Mouse (Mus musculus) skeletal muscle tissue, adult 2 months (tissue): ENCODE measurements around the gene Acot7.
A peak's percentile ranks its signal among the peaks of the same experiment; 100 is the strongest.

Experiments
- DNase-seq: peaks from one replicate; pipeline ENCODE4 v3.0.0-alpha.2; 2012; ENCODE audit warnings: low read depth, low spot score

Acot7 gene

DNA sequence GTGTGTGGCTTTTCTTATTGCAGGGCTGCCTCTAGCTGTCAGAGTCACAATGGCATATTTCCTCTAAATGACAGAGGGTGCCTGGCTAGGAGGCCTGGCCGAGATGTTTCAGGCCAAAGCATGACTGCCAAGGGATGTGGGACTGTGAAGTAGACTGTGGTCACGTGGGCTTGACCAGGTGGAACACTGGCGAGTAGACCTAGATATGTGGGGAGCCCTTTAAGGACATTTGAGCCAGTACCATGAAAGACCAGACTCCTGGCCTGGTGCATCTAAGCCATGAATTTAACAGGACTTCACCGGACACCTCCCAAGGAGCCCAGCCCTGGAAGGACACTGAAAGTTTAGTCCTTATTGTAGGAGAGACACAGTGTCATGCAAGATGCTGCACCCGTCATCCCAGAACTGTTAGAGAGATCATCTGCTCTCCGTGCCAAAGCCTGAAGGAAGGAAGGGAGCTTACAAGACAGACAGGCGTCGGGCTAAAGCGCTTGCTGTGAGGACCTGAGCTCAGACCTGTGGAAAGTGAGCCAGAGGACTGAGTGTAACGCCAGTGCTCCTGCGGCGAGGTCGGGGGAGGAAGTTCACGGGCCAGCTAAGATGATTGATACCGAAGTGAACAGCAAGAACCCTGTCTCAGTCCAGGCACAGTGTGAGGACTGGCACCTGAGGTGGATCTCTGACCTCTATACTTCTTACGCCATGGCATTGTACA lies 2.2 kb downstream of the Acot7 start:
- peak; percentile 39 for DNase-seq

DNA sequence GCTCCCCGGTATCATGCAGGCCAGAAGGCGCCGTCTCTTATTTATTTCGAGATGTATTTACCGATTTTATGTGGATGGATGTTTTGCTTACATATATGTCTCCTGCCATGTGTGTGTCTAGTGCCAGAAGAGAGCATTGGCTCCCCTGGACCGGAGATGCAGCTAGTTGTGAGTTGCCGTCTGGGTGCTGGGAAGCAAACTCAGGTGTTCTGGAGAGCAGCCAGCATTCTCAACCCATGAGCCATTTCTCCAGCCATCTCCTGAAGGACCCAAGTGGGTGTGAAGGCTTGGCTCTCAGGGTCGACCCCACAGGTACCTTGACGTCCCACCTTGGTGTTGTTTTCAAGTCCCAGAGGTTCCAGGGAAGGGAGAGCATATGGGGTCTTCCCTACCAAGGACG lies 4.3 kb downstream of the Acot7 start:
- DNase-seq = no peak

DNA sequence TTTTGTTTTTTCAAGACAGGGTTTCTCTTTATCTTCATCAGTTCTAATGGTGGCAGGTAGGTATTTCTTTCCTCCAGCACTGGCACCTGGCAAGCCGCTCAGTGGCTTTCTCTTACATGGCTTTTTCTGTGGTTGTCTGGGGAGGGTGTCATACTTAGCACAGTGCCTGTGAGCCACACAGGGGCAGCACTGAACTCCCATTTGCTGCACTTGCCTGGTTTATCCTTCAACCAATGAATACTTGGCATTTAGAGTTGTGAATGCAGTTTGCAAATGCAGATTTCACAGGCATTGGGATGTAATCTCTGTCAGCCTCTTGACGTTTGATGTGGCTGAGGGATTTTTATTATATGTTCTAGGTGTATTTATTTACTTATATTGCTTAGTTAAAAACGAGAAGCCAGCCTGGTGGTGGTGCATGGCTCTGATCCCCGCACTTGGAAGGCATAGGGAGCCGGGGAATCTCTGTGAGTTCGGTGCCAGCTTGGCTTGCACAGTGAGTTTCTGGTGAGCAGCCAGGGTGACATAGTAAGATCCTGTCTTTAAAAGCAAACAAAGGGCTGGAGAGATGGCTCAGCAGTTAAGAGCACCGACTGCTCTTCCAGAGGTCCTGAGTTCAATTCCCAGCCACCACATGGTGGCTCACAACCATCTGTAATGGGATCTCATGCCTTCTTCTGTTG lies 6.6 kb downstream of the Acot7 start:
- no peak for DNase-seq

DNA sequence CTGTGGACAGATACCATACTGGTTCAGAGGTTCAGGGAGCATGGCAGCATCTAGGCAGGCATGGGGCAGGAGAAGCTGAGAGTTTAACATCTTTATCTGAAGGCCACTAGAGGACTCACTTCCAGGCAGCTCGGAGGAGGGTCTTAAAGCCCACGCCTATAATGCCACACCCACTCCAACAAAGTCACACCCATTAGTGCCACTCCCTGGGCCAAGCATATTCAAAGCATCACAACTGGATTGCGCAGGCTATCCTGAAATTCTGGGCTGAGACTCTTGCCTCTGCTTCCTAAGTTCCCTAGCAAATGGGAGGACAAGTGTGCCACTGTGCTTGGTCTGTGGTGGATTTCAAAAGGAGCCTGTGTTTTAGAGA lies 7.2 kb downstream of the Acot7 start:
- no peak for DNase-seq

DNA sequence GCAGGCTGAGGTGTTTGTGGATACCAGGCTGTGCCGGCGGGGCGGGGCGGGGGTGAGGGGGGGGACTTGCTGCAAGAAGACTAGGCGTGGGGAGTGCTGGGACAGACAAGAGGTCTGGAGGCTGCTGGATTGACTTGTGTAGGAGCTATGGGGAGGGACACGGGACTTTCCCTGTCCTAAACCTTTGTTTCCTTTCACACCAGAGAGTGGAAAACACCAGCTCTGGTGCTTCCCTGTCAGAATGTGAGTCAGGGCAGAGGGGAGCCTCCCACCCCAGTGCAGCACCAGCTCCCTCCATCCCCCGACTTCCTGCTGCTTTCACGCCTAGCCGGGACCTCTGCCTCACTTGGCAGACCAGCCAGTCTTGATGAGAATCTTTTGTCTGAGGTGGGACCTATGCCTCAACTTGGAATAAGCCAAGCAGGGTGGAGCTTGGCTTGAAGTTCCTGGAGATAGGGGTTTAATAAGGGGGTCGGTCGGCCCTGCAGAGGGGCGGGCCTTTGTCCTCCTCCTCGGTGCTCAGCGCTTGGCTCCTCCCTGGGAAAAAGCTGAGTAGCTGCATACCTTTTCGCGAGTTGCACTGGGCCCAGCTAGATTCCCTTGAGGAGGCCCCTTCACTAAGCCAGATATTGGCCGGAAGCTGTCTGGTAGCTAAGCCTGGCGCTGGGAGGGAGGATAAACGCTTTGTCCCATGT lies 7.7 kb downstream of the Acot7 start:
- no peak for DNase-seq

GRCm38 (mm10) chr4:152186205-152187082 lies 8.5 kb downstream of the Acot7 start:
- no peak for DNase-seq

- no peak for DNase-seq
Measured at GRCm38 (mm10) chr4:152187142-152187541, 9.2 kb downstream of the Acot7 start.

GRCm38 (mm10) chr4:152188651-152189050 lies 10.7 kb downstream of the Acot7 start:
- no peak for DNase-seq

DNA sequence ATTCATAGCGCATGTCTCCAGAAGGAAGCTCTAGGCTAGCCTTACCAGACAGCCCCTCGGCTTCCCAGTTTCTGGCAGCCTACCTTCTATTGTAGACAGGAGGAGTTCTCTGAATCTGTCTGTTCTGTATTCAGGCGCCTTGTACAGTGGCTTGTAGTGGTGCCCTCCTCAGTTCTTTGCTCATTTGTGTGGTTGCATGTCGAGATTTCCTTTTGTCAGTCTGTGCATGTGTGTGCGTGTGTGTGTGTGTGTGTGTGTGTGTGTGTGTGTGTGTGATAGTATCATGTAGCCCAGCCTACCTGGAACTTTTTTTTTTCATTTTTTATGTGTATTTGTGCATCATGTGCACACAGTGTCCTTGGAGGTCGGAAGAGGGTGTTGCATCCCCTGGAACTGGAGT lies 11.1 kb downstream of the Acot7 start:
- DNase-seq = no peak

- DNase-seq = no peak
Measured at GRCm38 (mm10) chr4:152189691-152190090, 11.8 kb downstream of the Acot7 start.

DNA sequence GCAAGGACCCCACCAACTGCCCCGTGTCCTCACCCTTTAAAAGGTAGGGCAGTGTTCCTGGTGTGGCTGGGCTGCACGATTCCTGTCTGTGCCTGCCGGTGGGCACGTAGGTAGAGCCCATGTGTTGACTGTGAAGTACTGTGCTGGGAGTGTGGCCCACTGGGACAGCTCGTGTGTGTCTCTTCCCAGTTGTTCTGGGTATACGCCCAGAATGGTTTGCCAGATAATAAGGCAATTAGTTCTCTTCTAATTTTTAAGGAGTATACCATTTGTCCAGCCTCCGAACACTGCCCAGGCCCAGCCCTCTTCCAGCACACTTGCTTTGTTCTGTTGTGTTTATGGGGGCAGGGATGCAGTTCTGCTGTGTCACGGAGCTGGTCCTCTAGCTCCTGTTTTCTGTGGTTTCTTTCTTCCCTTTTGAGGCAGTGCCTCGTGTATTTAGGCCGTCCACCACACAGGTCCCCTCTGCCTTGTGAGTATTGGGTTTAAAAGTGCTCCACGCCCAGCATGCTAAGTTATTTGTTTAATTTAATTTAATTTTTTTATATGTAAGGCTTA lies 12.2 kb downstream of the Acot7 start:
- no peak for DNase-seq

DNA sequence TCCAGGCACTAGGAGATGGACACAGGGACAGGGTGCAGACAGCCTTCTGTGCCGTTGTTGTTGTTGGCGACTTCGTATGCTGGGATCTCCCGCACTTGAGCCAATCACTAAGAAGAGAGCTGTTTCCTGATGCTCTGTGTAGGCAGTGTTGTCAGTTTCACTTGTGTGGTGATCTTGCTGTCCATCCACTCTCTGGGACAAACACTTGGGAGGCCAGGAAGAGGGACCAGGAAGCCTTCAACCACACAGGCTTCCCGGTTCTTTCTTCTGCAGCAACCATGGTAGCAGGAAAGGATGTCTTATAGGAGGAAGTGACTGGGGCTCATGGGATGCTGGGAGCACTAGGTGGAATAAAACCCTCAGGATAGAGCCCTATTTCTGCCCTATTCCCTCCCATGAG lies 12.8 kb downstream of the Acot7 start:
- no peak for DNase-seq

DNA sequence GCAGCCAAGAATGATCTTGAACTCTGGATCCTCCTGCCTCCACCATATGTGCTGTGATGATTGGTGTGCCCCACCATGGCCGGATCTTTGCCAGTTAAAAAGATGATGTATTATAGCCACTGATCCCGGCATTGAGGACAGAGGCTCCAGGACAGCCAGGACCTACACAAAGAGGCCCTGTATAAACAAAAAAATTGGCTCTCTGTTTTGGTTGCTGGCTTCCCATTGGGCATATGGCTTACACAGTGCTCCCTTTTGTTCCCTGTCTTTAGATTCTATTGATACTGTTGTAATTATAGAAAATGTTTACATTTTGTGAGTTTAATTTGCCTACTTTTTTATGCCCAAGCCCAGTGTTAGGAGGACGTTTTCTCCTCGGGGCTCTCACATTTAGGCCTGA lies 14.6 kb downstream of the Acot7 start:
- no peak for DNase-seq

DNA sequence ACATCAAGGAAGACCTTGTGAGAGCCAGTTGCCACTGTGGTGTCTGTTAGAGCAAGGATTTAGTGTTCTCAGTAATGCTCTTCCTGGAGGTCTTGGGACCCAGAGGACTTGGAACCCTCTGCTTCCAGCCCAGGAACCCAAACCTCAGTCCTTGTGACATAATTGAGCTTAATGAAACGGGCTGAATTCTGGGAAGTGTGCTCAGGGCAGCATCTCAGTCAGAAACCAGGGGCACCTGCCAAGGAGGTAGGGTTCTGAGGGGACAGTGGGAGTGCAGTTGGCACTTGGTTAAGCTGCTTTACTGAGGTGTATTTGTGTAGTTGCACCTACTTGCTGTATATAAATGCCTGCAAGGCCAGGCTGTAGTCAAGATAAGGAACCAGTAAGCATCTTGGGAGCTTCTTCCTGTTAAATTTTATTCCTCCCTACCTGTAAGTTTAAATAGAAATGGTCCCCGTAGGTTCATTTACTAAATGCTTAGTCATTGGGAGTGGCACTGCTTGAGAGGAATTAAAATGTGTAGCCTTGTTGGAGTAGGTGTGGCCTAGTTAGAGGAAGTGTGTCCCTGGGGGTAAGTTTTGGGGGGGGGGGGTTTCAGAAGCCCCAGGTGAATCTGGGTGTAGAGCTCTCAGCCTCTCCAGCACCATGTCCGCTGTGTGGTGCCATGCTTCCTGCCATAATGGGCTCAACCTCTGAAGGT lies 16.7 kb downstream of the Acot7 start:
- no peak for DNase-seq

GRCm38 (mm10) chr4:152196276-152196675 lies 18.3 kb downstream of the Acot7 start:
- DNase-seq = no peak

GRCm38 (mm10) chr4:152197545-152197944 lies 19.6 kb downstream of the Acot7 start:
- DNase-seq = no peak

DNA sequence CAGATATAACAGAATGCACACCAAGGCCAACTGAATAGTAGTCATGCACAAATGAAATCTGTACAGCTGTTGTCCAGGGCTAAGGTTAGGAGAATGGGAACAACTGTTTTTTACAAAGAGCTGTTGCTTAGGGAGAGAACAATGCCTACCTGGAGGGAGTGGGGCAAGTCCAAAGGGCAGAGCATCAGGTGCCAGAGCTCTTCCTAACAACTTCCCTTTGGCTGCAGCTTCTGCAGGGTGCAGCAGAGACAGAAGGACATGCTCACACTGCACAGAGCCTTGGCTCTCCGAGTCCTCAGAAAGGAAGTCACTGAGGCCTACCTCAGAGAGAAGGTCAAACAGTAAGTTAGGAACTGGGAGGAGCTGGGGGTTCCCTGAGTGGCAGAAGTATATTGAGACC lies 21.7 kb downstream of the Acot7 start:
- DNase-seq = no peak

DNA sequence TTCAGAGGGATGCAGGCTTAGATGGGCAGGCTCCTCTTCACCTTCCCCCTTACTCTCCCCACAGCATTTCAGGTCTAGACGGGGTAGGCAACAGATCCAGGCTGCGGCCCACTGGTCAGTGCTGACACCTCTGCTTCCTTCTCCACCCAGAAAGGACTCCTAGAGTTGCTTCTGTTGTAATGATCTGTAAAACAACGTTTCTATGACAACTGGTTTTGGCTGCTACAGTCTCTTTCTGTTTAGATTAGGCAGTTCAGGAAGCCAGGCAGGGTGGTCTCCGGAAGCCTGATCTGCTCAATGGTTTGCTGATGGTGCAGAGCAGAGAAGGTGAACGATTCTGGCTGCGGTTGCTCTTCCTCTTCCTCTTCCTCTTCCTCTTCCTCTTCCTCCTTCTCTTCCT lies 23.6 kb downstream of the Acot7 start:
- no peak for DNase-seq

DNA sequence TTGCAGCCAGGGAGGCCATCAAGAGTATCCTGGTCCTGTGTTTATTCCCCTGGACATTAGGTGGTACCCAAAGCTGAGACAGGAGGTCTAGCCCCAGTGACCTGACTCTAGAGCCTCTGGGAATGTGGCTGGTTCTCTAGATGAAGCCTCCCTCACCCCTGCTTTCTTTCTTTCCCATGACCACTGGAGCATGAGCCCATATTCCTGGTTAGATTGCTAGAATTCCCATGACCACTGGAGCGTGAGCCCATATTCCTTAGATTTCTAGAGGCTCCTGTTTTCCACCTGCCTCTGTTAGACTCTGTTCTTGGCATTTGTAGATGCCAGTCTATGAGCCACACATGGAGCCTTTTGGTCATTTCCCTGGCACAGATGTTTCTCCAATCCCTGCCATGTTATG lies 24.5 kb downstream of the Acot7 start:
- DNase-seq = no peak

DNA sequence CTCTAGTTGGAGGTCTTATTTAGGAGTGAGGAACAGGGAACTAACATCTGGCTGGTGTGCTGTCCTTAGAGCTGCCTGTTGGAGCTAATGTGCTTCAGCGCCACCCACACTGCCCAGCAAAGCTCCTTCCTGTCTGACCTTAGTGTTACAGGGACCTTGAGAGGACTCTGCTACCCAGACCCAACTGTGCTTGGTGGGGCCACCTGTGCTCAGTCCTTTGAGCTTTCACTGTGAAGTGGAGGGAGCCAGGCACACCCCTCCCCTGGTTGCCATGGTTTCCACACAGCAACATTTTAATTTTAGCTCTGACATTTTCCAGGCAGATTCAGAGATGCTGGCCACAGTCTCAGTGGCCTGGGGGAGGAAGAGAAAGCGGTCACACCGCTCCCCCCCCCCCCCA lies 25.0 kb downstream of the Acot7 start:
- DNase-seq = no peak

GRCm38 (mm10) chr4:152204663-152205062 lies 26.7 kb downstream of the Acot7 start:
- DNase-seq = no peak
